In genomic region chr17:73251812-73252608, GRCm38 (mm10) we compare ENCODE assay signal across 19 mouse cellular contexts.
DNase-seq lines count a peak whose midpoint lies in the region; ATAC-seq and TF ChIP-seq lines count a peak whose summit lies in the region.
"Had no signal": no experiment of that assay in that cellular context is flagged by ENCODE, and none has a peak within 500 bp of the region (broad histone marks: within the 10 kb centered on the region; RNA-seq: fewer than 3 reads in every experiment).

No protein-coding gene starts in this region.

- H3K27ac ChIP-seq in kidney, adult 2 months (ENCODE audit: insufficient read depth, low read depth, low read length), result no peak overlapping the region
- H3K27ac ChIP-seq in neural tube, embryonic 13.5 days (replicated peaks), result 0 out of 2 replicates have a peak overlapping the region, but pooled peaks have one; percentile 7
- no peak overlapping the region for H3K27ac ChIP-seq in neural tube, embryonic 15.5 days (replicated peaks)
- H3K27ac ChIP-seq: embryonic facial prominence, embryonic 12.5 days; midbrain, embryonic 12.5 days had no signal

- ATAC-seq in neural tube, embryonic 13.5 days (ENCODE audit: low read depth), result no peak
- ATAC-seq in neural tube, embryonic 15.5 days (ENCODE audit: low FRiP score), result no peak
- ATAC-seq: forebrain, embryonic 14.5 days; inflammation-experienced regulatory T-cells, adult 6 months; Patski had no signal

- no peaks in the 10 kb centered on the region for H3K4me1 ChIP-seq in kidney, adult 2 months (ENCODE audit: control insufficient read depth, insufficient read depth, low read length)
- peaks cover 9% of the 10 kb centered on the region; the same call in 1 of the 2 replicates for H3K4me1 ChIP-seq in neural tube, embryonic 13.5 days (replicated peaks)
- H3K4me1 ChIP-seq in neural tube, embryonic 15.5 days, result peaks cover 8% of the 10 kb centered on the region; the same call in 1 of the 2 replicates
- H3K4me1 ChIP-seq: embryonic facial prominence, embryonic 12.5 days had no signal

- peak; percentile 42 to 58 for DNase-seq in cerebellum, postnatal 14 days
- DNase-seq in cerebellum, adult 11-12 months, result no peak
- peak; percentile 29 for DNase-seq in kidney, postnatal 10 days
- DNase-seq in kidney, adult 2 months, result no peak
- peak; percentile 36 for DNase-seq in skeletal muscle tissue, adult 2 months (ENCODE audit: low read depth, low spot score)
- DNase-seq in retina, postnatal 1 day, result no peak
- DNase-seq: adrenal gland, postnatal 10 days; cerebellum, adult 11 months; gastrocnemius, postnatal 25 days; layer of hippocampus, adult 9-11 months; lung, postnatal 10 days; thymus, adult 18-20 months had no signal

- no peaks in the 10 kb centered on the region for H3K36me3 ChIP-seq in kidney, adult 2 months (ENCODE audit: control insufficient read depth, insufficient read depth, low read length)
- no peaks in the 10 kb centered on the region for H3K36me3 ChIP-seq in neural tube, embryonic 13.5 days
- no peaks in the 10 kb centered on the region for H3K36me3 ChIP-seq in neural tube, embryonic 15.5 days
- H3K36me3 ChIP-seq: embryonic facial prominence, embryonic 12.5 days; midbrain, embryonic 12.5 days had no signal

- TF ChIP-seq CTCF in kidney, adult 2 months (conservative IDR thresholded peaks at IDR 0.05; ENCODE audit: insufficient read depth, insufficient read length, low read depth, low read length), result no peak

- no peak overlapping the region for H3K4me2 ChIP-seq in neural tube, embryonic 13.5 days
- no peak overlapping the region for H3K4me2 ChIP-seq in neural tube, embryonic 15.5 days
- H3K4me2 ChIP-seq: embryonic facial prominence, embryonic 12.5 days; midbrain, embryonic 12.5 days had no signal

- H3K27me3 ChIP-seq in kidney, adult 2 months (replicated peaks; ENCODE audit: control insufficient read depth, insufficient read depth, low read length), result no peaks in the 10 kb centered on the region
- H3K27me3 ChIP-seq in neural tube, embryonic 13.5 days, result no peaks in the 10 kb centered on the region
- H3K27me3 ChIP-seq in neural tube, embryonic 15.5 days (replicated peaks), result no peaks in the 10 kb centered on the region
- H3K27me3 ChIP-seq: embryonic facial prominence, embryonic 12.5 days; midbrain, embryonic 12.5 days; Patski had no signal

- H3K9me3 ChIP-seq in neural tube, embryonic 13.5 days, result no peaks in the 10 kb centered on the region
- no peaks in the 10 kb centered on the region for H3K9me3 ChIP-seq in neural tube, embryonic 15.5 days (replicated peaks)
- H3K9me3 ChIP-seq: embryonic facial prominence, embryonic 12.5 days; midbrain, embryonic 12.5 days had no signal

- H3K4me3 ChIP-seq in kidney, adult 2 months (ENCODE audit: insufficient read depth, low read depth, low read length), result no peak overlapping the region
- no peak overlapping the region for H3K4me3 ChIP-seq in neural tube, embryonic 13.5 days
- no peak overlapping the region for H3K4me3 ChIP-seq in neural tube, embryonic 15.5 days (replicated peaks)
- H3K4me3 ChIP-seq: embryonic facial prominence, embryonic 12.5 days; midbrain, embryonic 12.5 days had no signal

- H3K9ac ChIP-seq in neural tube, embryonic 13.5 days, result no peak overlapping the region
- no peak overlapping the region for H3K9ac ChIP-seq in neural tube, embryonic 15.5 days (replicated peaks)
- H3K9ac ChIP-seq: embryonic facial prominence, embryonic 12.5 days; midbrain, embryonic 12.5 days had no signal

- 63% methylated on average over 11 of the region's 11 CpGs for WGBS in kidney, adult 2 months
- WGBS in neural tube, embryonic 13.5 days, result 56% methylated on average over 11 of the region's 11 CpGs
- WGBS in neural tube, embryonic 15.5 days, result 55% methylated on average over 11 of the region's 11 CpGs

- no peak for TF ChIP-seq POLR2A in kidney, adult 2 months (IDR thresholded peaks at IDR 0.05; ENCODE audit: low read depth, low read length)

Comparison
In these comparisons a context has a peak if more than half of its experiments do, and no peak if none do; other contexts are left out.
1. DNase-seq: peak in cerebellum, postnatal 14 days (2 of 2), kidney, postnatal 10 days (single experiment) and skeletal muscle tissue, adult 2 months (single experiment); none in cerebellum, adult 11-12 months (single experiment), kidney, adult 2 months (single experiment) and retina, postnatal 1 day (single experiment).